Mouse (Mus musculus): Measurements from ENCODE around the gene Gsta1.
"Not testable (repeated sequence)": the region's sequence is repeated elsewhere in the genome, so short reads cannot be mapped to it uniquely, and the experiment has no call there.

The Gsta1 gene

GRCm38 (mm10) chr9:78233121-78233695, 2.8 kb downstream of the Gsta1 start:
- not testable (repeated sequence) for DNase-seq

GRCm38 (mm10) chr9:78255683-78256470, 25.4 kb downstream of the Gsta1 start:
- not testable (repeated sequence) for DNase-seq

DNA sequence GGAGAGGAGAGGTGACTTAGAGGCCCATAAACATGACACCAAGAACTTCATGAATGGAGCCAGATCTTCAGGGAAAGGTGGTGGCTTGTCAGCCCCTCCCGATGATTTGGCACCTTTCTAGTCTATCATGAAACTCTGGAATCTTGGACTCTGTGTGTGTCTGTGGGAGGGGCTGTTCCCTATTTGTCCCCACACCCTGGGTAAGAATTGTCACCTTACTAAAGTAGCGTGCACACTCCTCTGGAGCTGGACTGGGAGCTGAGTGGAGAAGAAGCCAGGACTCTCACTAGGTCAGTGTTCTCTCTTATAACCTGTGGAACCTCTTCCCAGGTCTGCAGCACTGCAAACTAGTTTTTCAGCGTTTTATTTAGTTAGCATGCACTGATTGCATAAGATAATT, 26.5 kb downstream of the Gsta1 start, which contains the start of gene Gm3776:
Gm3776 (plus strand) TSS at position 216 of the 400 bp plus-strand sequence.
- not testable (repeated sequence) for DNase-seq

DNA sequence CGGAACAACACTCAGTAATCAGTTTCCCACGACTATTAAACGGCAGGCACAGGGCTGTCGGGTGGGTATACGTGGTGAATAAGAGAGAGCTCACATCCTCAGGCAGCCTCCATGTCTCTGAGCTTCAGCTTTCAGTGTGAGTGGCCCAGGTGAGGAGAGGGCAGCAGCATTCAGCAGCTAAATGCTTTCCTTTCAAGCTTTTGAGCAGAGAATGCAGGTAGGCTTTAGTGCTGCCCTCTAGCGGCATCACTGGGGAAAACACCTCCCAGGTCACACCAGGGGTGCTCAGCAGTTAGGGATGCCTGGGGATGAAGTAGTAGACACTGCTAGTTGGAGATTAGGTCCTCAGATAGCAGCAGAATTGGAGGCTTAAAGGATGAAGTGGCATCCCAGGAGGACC, 29.2 kb downstream of the Gsta1 start:
- peak; percentile 55 to 58 for DNase-seq

- not testable (repeated sequence) for DNase-seq
Measured at GRCm38 (mm10) chr9:78270945-78271344, 40.5 kb downstream of the Gsta1 start.

DNA sequence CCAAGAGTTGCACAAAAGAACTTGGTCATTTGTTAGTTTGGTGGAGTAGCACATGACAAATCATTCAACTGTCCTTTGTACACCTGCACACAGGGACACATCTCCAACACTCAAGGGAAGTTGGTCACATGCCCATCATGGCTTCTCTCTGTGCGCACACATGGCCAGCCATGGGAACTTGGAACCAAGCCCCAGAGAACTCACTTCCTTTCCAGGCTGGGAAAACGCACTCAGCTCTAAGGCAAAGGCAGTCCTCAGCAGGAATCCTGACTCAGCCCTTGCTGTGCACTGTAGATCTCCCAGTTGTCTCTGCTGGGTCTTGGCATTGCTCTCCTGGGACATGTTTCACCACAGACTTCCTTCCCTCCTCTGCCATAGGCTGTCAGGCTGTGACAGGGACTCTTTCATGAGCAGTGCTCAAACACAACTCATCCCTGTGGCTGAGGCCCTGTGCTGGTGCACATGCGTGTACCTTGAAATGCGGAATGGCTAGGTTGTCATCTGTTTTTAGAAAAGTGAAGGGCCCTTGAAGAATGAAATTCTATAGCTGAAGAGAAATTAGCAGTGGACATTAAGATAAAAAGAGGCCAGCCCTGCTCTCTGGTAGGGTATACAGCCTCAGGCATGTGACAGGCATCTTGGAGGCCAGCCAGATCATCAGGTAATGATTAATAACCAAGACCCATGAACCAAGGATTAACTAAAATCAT, 51.7 kb downstream of the Gsta1 start:
- not testable (repeated sequence) for DNase-seq

- DNase-seq: not testable (repeated sequence)
Measured at GRCm38 (mm10) chr9:78289063-78289462, 58.6 kb downstream of the Gsta1 start.

GRCm38 (mm10) chr9:78289723-78290122, 59.3 kb downstream of the Gsta1 start, which contains the start of gene Gm10639:
Gm10639 (plus strand) TSS chr9:78289923.
- not testable (repeated sequence) for DNase-seq
